Mouse (Mus musculus): ENCODE measurements around the gene Fam131b.

Fam131b gene

GRCm38 (mm10) chr6:42355794-42356600 is 31.6 kb upstream of the Fam131b start:
- DNase-seq (ENCODE audit: extremely low spot score, low spot score), result no peak

DNA sequence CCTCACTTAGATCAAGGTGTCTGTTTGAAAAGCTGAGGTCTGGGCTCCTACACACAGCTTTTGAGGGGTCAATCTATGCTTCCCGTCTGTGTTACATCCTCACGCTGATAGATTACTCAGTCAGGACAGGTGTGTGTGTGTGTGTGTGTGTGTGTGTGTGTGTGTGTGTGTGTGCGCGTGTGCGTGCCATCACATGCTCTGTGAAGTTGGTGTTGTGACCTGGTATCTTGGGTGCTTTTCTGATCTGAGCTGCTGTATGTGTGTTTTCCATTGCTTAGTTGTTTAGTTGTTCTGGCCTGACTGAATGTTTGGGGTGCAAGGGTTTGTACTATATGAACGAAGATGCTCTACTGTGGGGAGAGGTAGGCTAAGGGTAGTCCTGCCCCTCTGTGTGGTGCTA is 30.9 kb upstream of the Fam131b start:
- DNase-seq (ENCODE audit: extremely low spot score, low spot score), result no peak

DNA sequence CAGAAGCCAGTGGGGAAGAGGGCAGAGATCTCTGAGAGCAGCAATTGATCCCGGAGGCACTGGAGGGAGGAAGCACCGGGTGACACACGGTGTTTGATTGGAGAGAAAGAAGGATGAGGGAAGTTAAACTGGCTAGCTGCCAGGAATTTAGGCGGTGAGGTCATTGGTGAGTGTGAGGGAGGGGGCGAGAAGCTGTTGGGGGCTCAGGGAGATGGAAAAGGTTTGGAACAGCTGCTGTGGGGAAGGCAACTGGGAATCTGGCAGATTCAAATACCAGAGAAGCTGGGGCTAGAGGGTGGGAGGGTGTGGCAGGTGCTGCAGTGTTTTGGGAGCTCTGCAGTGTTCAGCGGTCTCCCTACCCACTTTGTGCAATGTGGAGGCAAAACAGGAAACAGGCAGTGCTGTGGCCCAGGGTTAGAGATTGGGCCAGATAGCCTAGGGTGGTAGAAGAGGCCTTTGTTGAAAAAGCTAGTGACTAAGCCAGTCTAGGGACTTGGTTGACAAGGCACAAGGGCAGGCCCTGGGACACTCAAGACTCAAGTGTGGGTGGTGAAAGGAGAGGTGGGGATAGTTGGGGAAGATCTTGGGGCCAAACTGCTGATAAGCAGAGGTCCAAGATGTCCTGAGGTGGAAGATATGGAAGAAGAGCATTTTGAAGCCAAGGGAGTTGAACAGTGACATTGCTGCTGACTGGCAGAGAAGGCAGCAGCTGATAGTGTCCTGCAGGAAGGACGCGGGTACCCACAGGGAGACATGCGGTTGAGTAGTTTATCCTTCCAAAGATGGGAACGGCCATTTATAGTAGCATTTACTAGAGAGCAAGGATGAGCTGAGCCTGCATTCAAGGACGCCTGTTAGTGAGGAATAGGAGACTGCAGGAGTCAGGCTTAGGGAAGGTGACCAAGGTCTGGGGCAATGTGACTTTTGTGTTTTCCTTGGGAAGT is 29.9 kb upstream of the Fam131b start:
- no peak for DNase-seq (ENCODE audit: extremely low spot score, low spot score)

DNA sequence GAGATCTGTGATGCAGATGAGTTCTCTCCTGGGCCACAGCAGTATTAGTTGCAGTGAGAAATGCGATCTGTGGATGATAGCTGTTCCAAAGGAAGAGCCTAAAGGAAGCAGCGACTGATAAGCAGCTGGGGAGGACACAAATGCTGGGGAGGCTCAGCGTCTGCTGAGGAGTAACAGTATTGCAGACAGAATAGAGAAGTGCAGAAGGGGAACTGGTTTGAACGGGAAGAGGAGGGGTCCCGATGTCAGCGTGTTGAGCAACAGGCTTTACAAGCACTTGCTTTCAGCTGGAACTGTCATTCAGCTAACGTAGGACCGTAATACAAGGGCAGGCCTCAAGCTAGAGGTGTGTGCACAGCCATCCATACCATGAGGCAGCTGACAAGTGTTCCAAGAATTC is 28.7 kb upstream of the Fam131b start:
- DNase-seq (ENCODE audit: extremely low spot score, low spot score), result no peak

DNA sequence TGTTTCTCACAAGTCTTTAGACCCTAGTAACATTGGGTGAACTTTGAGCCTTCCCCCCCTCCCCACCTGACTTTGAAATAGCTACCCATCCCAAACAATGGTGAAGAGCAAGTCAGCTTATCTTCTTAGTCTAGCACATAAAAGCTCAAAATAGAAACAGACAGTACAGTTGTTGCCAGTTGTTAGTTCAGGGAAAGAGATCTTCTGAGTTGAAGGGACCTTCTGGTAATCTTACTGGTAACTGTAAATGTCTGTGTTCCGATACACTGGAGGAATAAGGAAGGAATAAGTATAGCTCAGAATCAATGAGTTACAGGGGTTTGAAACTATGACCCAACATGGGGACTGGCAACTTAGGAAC is 28.0 kb upstream of the Fam131b start:
- DNase-seq (ENCODE audit: extremely low spot score, low spot score), result no peak

GRCm38 (mm10) chr6:42351776-42352485 is 27.5 kb upstream of the Fam131b start:
- no peak for DNase-seq (ENCODE audit: extremely low spot score, low spot score)

DNA sequence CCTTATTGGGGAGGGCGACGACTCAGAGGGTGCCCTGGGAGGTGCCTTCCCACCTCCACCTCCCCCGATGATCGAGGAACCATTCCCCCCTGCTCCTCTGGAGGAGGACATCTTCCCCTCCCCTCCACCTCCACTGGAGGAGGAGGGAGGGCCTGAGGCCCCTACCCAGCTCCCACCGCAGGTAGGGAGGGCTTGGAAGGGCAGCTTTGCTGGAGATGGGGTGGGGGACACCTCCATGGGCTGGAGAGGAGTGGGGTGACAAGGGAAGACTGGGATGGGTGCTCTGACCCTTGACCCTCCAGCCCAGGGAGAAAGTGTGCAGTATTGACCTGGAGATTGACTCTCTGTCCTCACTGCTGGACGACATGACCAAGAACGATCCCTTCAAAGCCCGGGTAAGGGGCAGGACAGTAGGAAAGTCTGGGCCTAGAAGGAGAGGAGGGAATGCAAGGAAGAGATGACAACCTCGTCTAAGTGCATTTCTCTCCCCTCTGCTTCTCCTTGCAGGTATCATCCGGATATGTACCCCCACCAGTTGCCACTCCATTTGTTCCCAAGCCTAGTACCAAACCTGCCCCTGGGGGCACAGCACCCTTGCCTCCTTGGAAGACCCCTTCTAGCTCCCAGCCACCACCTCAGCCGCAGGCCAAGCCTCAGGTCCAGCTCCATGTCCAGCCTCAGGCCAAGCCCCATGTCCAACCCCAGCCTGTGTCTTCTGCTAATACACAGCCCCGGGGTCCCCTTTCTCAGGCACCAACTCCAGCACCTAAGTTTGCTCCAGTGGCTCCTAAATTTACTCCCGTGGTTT is 26.7 kb upstream of the Fam131b start:
- no peak for DNase-seq (ENCODE audit: extremely low spot score, low spot score)

- DNase-seq (ENCODE audit: extremely low spot score, low spot score), result no peak
Measured at GRCm38 (mm10) chr6:42350021-42350967, 25.9 kb upstream of the Fam131b start.

DNA sequence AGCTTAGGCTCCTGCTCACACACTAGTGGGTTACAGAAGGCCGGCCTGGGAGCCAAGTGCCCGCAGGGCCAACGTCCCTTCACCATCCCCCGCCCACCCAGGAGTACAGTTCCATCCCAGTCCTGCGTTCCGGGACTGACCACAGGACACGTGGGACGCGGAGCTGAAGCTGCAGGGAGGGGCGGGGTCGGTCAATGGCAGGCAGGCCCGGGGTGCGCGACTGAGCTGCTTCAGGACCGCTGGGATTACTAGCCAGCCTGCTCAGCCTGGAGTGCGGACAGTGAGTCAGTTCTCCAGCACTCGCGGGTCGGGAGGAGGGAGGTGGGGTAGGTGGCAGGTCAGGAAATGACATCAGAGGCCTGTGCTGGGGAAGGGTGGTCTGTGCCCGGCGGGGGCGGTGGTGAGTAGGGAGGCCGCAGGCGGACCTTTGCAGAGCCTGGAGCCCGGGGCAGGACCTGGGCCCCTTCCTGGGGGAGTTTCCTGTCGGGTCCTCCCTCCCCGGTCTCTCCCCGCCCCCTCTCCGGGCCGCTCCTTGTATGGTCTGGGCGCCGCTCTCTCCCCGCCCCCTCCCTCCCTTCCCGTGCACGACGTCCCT is 25.1 kb upstream of the Fam131b start, which contains the start of gene Zyx:
Zyx (plus strand) TSS at position 205 of the 595 bp plus-strand sequence.
- DNase-seq (ENCODE audit: extremely low spot score, low spot score), result peak; percentile 90

DNA sequence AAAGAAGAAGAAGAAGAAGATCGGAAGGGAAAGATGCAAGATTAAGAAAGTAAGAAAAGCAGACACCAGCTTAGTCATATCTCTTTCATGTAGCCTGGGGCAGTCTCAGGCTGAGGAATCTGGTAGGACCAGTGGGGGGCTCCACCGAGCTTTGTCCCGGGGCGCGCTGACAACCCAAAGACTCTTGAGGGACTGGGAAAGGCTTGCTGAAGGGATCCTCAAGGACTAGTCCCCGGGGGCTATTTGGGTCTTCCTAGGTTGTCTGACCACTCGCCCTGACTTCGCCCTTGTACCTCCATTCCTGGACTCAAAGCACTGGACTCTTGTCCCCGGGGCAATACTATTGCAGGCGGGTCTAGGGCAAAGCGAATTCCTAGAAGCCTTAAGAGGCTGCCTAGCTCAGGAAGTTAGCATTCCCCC is 24.6 kb upstream of the Fam131b start:
- DNase-seq (ENCODE audit: extremely low spot score, low spot score), result peak; percentile 70

DNA sequence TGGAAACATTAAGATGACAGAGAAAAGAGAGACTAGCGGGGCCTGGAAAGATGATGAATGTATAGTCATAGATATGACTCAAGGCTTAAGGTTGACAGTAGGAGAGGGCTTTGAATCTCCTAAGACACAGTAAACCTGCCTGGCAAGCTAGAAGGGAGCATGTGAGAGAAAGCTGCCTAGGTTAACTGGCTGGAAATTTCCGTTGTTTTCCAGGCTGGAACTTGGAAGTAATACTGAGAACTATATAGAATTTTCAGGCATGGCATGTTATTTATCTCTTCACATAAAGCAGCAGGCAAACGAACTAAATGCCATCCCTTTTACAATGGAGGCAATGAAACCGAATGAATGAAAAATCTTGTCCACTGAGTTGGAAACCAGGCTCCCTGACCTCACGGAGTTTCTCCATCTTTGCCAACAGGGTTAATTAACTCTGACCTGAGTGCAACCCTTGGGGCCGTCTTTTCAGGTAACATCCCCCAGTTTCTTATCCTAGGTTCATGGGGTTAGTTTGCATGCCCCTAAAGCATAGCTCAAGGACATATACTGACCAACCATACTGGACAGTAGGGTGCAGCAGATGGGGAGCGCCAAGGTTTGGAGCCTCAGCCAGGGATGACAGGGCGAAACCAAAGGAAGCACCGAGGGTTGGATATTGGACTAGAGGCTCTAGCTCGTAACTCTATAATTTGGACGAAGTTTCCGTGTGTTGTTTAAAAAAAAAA is 24.0 kb upstream of the Fam131b start:
- DNase-seq (ENCODE audit: extremely low spot score, low spot score), result no peak

DNA sequence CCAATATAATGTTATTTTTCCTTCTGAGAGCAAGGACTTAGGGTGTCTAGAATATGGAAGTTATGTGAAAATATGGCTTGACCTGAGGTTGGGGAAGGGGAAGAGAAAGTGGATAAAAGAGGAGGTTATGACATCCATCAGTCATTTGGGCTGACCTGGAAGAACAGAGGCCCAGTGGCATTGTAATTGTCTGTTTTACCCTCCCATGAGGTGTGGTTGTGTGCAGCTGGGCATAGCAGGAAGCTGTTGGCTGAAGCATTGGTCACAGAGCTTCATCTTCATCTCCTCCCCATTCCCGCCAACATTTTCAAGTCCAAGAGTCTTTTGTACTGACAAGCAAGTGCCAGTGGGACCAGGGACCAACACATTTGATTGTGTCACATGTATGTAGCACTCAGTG is 19.8 kb upstream of the Fam131b start:
- no peak for DNase-seq (ENCODE audit: extremely low spot score, low spot score)

- DNase-seq (ENCODE audit: extremely low spot score, low spot score), result no peak
Measured at GRCm38 (mm10) chr6:42343361-42344120, 19.1 kb upstream of the Fam131b start.

- no peak for DNase-seq (ENCODE audit: extremely low spot score, low spot score)
Measured at GRCm38 (mm10) chr6:42342171-42342570, 17.7 kb upstream of the Fam131b start.

DNA sequence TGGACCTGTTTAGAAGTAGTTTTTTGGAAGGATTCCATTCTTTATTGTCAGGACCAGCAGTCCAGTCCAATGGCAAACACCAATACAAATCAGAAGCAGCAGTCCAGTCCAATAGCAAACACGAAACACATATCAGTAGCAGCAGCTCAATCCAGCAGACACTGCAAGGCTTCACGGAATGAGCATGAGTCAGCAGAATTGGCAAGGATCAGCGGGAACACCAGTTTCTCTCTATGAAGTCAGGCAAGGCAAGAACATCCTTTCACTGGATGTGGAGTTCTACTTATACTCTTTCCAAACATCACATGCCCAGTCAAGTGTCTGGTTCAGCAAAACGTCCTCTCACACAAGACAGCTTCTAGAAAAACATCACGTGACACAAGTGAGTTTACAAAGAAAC is 15.5 kb upstream of the Fam131b start:
- no peak for DNase-seq (ENCODE audit: extremely low spot score, low spot score)

- no peak for DNase-seq (ENCODE audit: extremely low spot score, low spot score)
Measured at GRCm38 (mm10) chr6:42339189-42339588, 14.7 kb upstream of the Fam131b start.

GRCm38 (mm10) chr6:42330946-42331345 is 6.5 kb upstream of the Fam131b start:
- DNase-seq (ENCODE audit: extremely low spot score, low spot score), result no peak

DNA sequence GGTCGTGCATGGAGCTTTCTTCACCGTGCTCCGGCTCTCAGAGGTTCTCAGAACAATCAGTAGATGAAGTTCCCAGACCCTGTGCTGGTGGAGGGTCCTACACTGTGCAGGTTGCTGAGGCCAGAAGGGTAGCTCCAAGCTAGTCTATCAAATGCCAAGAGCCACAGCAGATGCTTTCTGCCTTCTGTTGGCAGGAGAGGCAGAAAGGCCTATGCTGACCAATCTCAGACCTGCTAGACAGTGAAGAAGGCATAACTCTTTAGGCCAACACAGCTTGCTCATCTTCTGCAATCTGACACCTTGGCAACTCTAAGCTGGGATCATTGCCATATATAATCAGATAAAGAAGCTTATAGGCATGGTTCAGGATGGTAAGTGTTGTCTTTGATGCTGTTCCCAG is 5.8 kb upstream of the Fam131b start:
- no peak for DNase-seq (ENCODE audit: extremely low spot score, low spot score)
